Mouse (Mus musculus): ENCODE data around the gene Ptpre. TPM values are rescaled to one million over a fixed set of nuclear protein-coding genes. Genes with fewer than 3 reads are reported as not detected.
A peak's percentile ranks its signal among the peaks of the same experiment; 100 is the strongest.
"Not testable (repeated sequence)": the region's sequence is repeated elsewhere in the genome, so short reads cannot be mapped to it uniquely, and the experiment has no call there.

The Ptpre gene
- total and polyA plus RNA-seq, 3 experiments, result 1.9 to 8.1 (median 3.5) TPM

DNA sequence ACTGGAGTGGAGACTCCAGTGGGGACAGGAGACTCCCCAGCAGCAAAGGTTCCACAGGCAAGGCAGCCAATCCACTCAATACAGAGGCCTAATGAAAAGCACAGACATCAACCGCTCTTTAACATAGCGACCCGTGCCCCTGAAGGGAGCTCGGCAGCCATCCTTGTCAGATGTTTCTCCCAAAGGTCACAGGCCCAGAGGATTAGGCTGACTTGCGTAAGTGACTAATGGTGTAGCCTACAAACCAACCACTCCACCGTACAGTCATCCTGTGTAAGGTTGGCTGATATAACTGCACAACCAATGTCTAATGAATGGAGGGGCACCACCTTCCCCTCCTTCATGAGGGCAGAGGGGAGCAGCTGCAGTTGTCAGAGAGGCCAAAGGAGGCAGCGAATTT lies 152.1 kb downstream of the Ptpre start:
- DNase-seq, result no peak

GRCm38 (mm10) chr7:135691941-135692340 lies 154.7 kb downstream of the Ptpre start:
- DNase-seq, result no peak

DNA sequence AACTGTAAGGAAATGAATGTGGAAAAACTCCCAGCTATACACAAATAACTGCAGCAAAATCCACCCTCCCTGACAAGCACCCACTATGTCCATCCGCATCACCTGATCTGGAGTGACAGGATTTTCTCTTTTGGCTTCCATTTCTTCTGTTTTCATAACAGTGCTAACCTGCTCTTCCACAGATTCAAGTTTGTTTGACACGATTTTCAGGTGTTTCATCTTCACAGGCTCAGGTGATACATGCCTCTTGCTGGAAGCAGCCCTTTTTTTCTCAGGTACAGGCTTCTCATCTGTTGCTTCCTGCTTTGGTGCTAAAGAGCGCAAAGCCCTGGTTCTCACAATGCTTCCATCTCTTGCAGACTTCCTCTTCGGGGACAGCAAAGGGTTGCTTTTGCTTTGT lies 156.8 kb downstream of the Ptpre start:
- no peak for DNase-seq

DNA sequence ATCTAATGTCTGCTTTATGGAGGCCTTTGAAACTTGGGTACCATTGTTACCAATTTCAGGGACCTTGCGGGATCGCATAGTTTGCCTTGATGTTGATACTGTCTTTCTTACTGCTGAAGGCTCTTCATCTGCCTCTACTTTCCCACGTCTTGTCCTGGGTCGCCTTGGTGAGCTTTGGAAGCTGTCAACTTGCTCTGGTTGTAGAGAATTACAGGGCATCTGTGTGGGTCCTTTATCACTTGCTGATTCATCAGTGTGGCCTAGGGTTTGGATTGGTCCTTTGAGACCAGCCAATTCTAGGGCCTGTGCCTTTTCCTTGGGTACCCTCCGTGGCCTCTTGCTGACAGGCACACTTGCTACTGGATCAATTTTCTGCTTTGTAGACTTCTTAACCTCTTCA lies 157.5 kb downstream of the Ptpre start:
- no peak for DNase-seq

GRCm38 (mm10) chr7:135696127-135696526 lies 158.8 kb downstream of the Ptpre start:
- DNase-seq, result no peak

- DNase-seq, result not testable (repeated sequence)
Observed at GRCm38 (mm10) chr7:135697021-135697740, 159.9 kb downstream of the Ptpre start.

DNA sequence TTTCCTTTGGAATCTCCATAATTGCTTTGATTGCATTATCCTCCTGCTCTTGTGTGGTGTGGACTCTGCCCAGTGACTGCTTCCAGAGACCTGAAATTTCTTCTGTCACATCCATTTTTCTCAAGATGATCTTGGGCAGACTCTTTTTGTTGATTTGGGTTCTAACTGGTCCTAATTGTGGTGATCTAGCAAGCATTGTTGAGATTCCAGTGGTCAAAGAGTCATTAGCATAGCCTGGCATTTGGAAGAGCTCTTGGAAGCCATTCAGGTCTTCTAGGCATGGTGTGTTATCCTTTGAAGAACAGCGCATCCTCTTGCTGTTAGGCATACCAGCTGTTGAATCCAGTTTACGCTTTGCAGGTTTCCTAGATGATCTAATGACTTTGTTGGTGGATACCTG lies 161.1 kb downstream of the Ptpre start:
- DNase-seq, result no peak

DNA sequence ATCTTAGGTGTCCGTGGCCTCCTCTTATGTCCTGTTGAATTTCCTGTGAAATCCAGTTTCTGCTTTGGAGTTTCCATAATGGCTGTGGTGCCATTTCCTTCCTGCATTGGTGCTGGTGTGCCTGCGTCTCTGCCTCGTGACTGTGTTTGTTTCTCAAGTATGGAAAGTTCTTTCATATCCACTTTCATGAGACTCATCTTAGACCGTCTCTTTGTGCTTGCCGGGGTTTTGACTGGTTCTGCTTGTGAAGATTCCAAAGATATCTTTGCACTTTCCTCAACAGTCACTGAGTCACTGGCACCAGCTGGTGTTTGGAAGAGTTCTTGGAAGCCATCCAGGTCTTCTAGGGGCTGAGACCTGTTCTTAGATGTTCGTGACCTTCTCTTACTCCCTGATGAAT lies 162.1 kb downstream of the Ptpre start:
- not testable (repeated sequence) for DNase-seq

GRCm38 (mm10) chr7:135703600-135704148 lies 166.4 kb downstream of the Ptpre start:
- no peak for DNase-seq

DNA sequence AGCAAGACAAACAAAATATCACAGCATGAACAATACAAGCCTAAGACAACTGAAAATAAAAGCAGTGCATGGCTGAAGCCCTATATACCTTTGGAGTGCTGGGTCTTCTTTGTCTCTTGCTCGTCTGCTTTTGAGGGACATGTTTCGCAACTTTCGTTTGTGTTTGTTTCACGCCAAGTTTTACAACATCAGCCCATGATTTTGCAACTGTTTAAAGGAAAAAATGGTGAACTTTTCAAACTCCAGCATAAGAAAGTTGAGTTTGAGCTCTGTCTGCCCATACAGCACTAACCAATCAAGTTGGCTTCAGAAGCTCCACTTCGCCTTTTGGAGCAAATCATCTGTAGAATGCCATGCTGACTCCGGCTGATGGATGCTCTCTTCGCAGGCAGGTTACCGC lies 167.0 kb downstream of the Ptpre start:
- peak; percentile 11 for DNase-seq

DNA sequence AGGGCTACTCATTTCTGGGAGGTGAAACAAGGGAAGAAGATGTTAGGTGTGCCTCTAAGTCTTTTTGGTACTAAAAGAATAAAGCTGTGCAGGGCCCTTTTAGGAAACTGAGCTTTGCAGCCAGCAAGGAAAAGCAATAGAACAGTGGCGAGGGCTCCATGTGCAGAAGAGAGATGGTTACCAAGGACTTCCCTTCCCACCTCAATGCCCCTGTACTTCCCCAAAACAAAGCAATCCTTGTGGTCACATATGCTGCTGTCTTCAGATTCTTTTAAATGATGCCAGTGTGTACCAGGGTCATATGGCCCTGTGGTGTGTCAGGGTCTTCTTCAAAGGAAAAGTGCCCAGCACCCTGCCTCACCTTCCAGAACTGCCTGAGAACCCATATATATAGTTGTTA lies 167.8 kb downstream of the Ptpre start:
- no peak for DNase-seq

- DNase-seq, result no peak
Observed at GRCm38 (mm10) chr7:135705753-135706152, 168.5 kb downstream of the Ptpre start.

DNA sequence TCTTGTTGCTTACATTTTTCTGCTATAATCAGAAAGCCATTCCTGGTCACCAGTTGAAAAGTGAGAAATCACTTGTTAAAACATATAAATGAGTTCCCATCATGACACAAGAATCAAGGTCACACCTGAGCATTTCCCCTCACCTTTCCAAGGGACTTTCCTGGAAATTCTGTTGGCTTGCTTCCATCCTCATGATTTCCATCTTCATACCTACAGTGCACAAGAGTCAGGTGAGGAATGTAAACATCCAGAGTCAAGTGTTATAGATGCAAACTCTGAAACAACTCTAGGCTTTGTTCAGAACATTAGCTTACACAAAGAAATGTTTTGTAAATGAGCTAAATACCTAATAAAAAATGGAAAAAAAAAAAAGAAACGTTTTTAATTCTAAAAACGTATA lies 173.4 kb downstream of the Ptpre start:
- DNase-seq, result no peak

DNA sequence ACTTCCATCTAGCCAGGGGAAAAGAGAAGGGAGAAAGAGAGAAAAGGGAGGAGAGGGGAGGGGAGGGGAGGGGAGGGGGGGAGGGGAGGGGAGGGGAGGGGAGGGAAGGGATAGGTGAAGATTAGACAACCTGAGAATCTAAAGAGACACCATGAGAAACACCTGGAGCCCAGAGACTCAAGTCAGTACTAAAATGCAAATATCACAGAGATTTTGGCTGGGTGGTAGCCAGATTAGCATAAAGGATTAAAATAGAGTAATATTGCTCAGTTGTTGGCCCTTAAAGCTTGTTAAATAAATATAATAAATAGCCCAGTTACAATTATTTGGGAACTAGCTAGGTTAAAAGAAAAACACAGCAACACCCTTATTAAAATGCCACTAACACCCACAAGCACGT lies 175.3 kb downstream of the Ptpre start:
- no peak for DNase-seq

- DNase-seq, result no peak
Observed at GRCm38 (mm10) chr7:135713326-135713725, 176.0 kb downstream of the Ptpre start.

DNA sequence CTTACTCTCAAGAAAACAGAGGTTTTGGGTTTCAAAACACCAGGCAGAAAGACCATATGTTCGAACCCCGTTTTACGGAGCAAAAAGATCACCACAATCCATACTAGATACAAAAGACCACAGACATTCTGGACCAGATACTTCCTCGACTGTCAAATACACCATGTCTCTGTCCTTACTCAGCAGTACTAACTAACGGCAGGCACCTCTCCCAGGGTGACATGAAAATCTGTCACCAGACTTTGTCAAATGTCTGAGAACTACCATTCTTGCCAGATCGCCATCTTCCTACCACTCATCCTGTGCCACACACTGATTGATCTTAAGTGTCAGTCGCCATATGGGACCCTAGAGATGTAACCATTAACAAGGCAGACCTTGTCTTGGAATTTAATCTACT lies 177.9 kb downstream of the Ptpre start:
- no peak for DNase-seq

GRCm38 (mm10) chr7:135715642-135716444 lies 178.6 kb downstream of the Ptpre start, which contains the start of gene Mki67:
Gene Mki67 (minus strand): TSS chr7:135716361.
- peak; percentile 37 for DNase-seq

- DNase-seq, result peak; percentile 93
Observed at GRCm38 (mm10) chr7:135716445-135716877, 179.2 kb downstream of the Ptpre start.

GRCm38 (mm10) chr7:135716968-135717557 lies 179.8 kb downstream of the Ptpre start:
- DNase-seq, result no peak

DNA sequence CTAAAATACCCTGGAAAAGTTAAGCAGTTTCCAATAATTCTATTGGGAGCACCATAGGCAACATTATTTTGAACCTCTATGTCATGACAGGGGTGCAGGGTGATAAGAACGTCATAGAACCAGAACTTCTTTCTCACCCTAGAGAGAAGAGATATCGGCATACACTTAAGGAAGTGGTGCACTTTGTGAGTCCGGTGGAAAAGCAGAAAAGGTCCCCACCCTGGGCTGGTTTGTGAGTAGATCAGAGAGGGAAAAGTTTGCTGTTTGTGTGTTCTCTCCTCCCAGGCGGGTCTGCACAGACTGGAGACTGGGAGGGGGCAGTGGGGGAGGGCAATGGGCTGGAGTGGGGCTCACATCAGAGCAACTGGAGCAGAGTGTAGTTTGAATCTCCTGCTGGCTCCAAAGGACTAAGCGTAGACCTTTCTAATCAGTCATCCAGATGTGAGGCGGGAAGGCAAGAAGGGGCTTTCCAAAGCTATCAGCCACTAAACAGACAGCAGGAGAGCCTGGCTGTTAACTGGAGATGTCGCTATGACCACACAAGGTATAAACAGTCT lies 184.2 kb downstream of the Ptpre start:
- DNase-seq, result no peak

DNA sequence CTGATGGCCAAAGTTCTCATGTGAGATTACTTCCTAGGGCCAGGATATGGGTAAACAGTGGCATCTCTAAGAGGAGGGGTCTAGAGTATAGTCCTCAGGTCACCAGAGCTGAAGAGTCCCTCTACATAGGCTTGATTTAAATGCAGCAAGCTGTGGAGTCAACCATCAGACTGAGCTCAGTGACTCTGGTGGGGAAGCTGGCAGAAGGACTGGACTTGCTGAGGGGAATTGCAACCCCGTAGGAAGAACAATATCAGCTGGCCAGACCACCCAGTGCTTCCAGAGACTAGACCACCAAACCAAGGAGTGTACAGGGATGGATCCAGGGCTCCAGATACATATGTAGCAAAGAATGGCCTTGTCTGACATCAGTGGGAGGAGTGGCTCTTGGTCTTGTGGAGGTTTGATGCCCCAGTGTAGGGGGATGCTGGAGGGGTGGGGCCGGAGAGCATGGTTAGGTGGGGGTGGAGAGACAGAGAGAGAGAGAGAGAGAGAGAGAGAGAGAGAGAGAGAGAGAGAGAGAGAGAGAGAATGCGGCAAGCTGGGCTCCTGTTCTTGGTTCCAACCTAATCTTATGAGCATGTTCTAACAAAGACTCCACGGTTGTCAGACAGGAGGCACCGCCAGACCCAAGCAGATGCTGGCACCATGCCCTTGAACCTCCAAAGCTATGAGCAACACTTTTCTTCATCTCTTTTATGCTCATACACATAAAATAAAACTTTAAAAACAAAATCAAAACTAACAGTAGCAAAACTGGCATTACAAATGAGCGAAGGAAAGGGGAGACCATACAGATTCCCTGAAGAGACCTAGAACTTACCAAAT lies 184.9 kb downstream of the Ptpre start:
- no peak for DNase-seq
